Mouse (Mus musculus): ENCODE results near the gene Ints2. TPM values are rescaled to one million over a fixed set of nuclear protein-coding genes. Genes with fewer than 3 reads are reported as not detected.
"Not testable (repeated sequence)": the region's sequence is repeated elsewhere in the genome, so short reads cannot be mapped to it uniquely, and the experiment has no call there.

Ints2 gene
- total RNA-seq, 1 experiment, result 92.9 TPM

- no peaks in the 10 kb centered on the region; a peak in 1 of 4 replicates for H3K4me1 ChIP-seq (ENCODE audit: control insufficient read depth in 2 of 2, insufficient read depth in 2 of 2, low read length in 2 of 2, poor library complexity in 1 of 2)
- TF ChIP-seq ZC3H11A (IDR thresholded peaks at IDR 0.05; ENCODE audit: borderline replicate concordance, low read depth, low read length) (no peak), MAFK (IDR thresholded peaks at IDR 0.05; ENCODE audit: insufficient read depth, low read depth, low read length) (no peak), CHD2 (IDR thresholded peaks at IDR 0.05; ENCODE audit: low read depth, low read length) (no peak), HCFC1 (IDR thresholded peaks at IDR 0.05; ENCODE audit: borderline replicate concordance, insufficient read depth, low read length) (no peak), ZNF384 (IDR thresholded peaks at IDR 0.05; ENCODE audit: low read depth, low read length) (no peak)
- in situ Hi-C loops (cut with MboI; ENCODE audit: low sequenced_read_pairs in 2 of 2, unreplicated experiment in 2 of 2), result no loop called here
- H3K36me3 ChIP-seq (ENCODE audit: control insufficient read depth, insufficient read depth, low read length, poor library complexity, severe bottlenecking), result peaks cover 14% of the 10 kb centered on the region
- peak overlapping the region; percentile 92 for H3K9ac ChIP-seq (ENCODE audit: insufficient read depth, low read depth, low read length, poor library complexity, severe bottlenecking)
- H3K9me3 ChIP-seq (ENCODE audit: control insufficient read depth, insufficient read depth, low read depth, low read length), result no peaks in the 10 kb centered on the region
- no peak for DNase-seq (ENCODE audit: low read depth, low spot score)
- H3K4me3 ChIP-seq (ENCODE audit: insufficient read depth in 1 of 2, low read depth in 1 of 2, low read length in 2 of 2, poor library complexity in 1 of 2, severe bottlenecking in 1 of 2), result peak overlapping the region; percentile 85 to 89
- H3K27ac ChIP-seq (ENCODE audit: insufficient read depth, low read depth, low read length, poor library complexity, severe bottlenecking), result peak overlapping the region; percentile 48; the same call in 1 of the 2 replicates
Measured at GRCm38 (mm10) chr11:86200460-86201021, 56.8 kb downstream of the Ints2 start.

- H3K9me3 ChIP-seq (ENCODE audit: control insufficient read depth, insufficient read depth, low read depth, low read length), result no peaks in the 10 kb centered on the region
- peak overlapping the region in 1 of 2 experiments; percentile 89; a peak in 1 of 4 replicates for H3K4me3 ChIP-seq (ENCODE audit: insufficient read depth in 1 of 2, low read depth in 1 of 2, low read length in 2 of 2, poor library complexity in 1 of 2, severe bottlenecking in 1 of 2)
- no peaks in the 10 kb centered on the region; a peak in 1 of 4 replicates for H3K4me1 ChIP-seq (ENCODE audit: control insufficient read depth in 2 of 2, insufficient read depth in 2 of 2, low read length in 2 of 2, poor library complexity in 1 of 2)
- H3K27ac ChIP-seq (ENCODE audit: insufficient read depth, low read depth, low read length, poor library complexity, severe bottlenecking), result no peak overlapping the region
- no peak for TF ChIP-seq HCFC1 (IDR thresholded peaks at IDR 0.05; ENCODE audit: borderline replicate concordance, insufficient read depth, low read length)
- no peak for TF ChIP-seq ZNF384 (IDR thresholded peaks at IDR 0.05; ENCODE audit: low read depth, low read length)
- no peak for TF ChIP-seq ZC3H11A (IDR thresholded peaks at IDR 0.05; ENCODE audit: borderline replicate concordance, low read depth, low read length)
- TF ChIP-seq MAFK (IDR thresholded peaks at IDR 0.05; ENCODE audit: insufficient read depth, low read depth, low read length), result no peak
- TF ChIP-seq CHD2 (IDR thresholded peaks at IDR 0.05; ENCODE audit: low read depth, low read length), result no peak
- in situ Hi-C loops (cut with MboI; ENCODE audit: low sequenced_read_pairs in 2 of 2, unreplicated experiment in 2 of 2), result no loop called here
- DNase-seq (ENCODE audit: low read depth, low spot score), result no peak
- H3K9ac ChIP-seq (ENCODE audit: insufficient read depth, low read depth, low read length, poor library complexity, severe bottlenecking), result no peak overlapping the region
- peaks cover 11% of the 10 kb centered on the region for H3K36me3 ChIP-seq (ENCODE audit: control insufficient read depth, insufficient read depth, low read length, poor library complexity, severe bottlenecking)
Measured at GRCm38 (mm10) chr11:86199733-86200132, 57.6 kb downstream of the Ints2 start.

- H3K9me3 ChIP-seq (ENCODE audit: control insufficient read depth, insufficient read depth, low read depth, low read length); in situ Hi-C loops (cut with MboI; ENCODE audit: low sequenced_read_pairs in 2 of 2, unreplicated experiment in 2 of 2); H3K36me3 ChIP-seq (ENCODE audit: control insufficient read depth, insufficient read depth, low read length, poor library complexity, severe bottlenecking); H3K4me1 ChIP-seq (ENCODE audit: control insufficient read depth in 2 of 2, insufficient read depth in 2 of 2, low read length in 2 of 2, poor library complexity in 1 of 2); DNase-seq (ENCODE audit: low read depth, low spot score); H3K4me3 ChIP-seq (ENCODE audit: insufficient read depth in 1 of 2, low read depth in 1 of 2, low read length in 2 of 2, poor library complexity in 1 of 2, severe bottlenecking in 1 of 2); H3K9ac ChIP-seq (ENCODE audit: insufficient read depth, low read depth, low read length, poor library complexity, severe bottlenecking); H3K27ac ChIP-seq (ENCODE audit: insufficient read depth, low read depth, low read length, poor library complexity, severe bottlenecking): not testable (repeated sequence)
Measured at GRCm38 (mm10) chr11:86185224-86185623, 72.2 kb downstream of the Ints2 start.

- H3K9me3 ChIP-seq (ENCODE audit: control insufficient read depth, insufficient read depth, low read depth, low read length), result no peaks in the 10 kb centered on the region
- no peak overlapping the region for H3K27ac ChIP-seq (ENCODE audit: insufficient read depth, low read depth, low read length, poor library complexity, severe bottlenecking)
- H3K9ac ChIP-seq (ENCODE audit: insufficient read depth, low read depth, low read length, poor library complexity, severe bottlenecking), result no peak overlapping the region
- no peaks in the 10 kb centered on the region for H3K4me1 ChIP-seq (ENCODE audit: control insufficient read depth in 2 of 2, insufficient read depth in 2 of 2, low read length in 2 of 2, poor library complexity in 1 of 2)
- H3K36me3 ChIP-seq (ENCODE audit: control insufficient read depth, insufficient read depth, low read length, poor library complexity, severe bottlenecking), result peaks cover 2% of the 10 kb centered on the region; the same call in 1 of the 2 replicates
- in situ Hi-C loops (cut with MboI; ENCODE audit: low sequenced_read_pairs in 2 of 2, unreplicated experiment in 2 of 2), result no loop called here
- no peak for DNase-seq (ENCODE audit: low read depth, low spot score)
- H3K4me3 ChIP-seq (ENCODE audit: insufficient read depth in 1 of 2, low read depth in 1 of 2, low read length in 2 of 2, poor library complexity in 1 of 2, severe bottlenecking in 1 of 2), result no peak overlapping the region
- TF ChIP-seq MAFK (IDR thresholded peaks at IDR 0.05; ENCODE audit: insufficient read depth, low read depth, low read length), result no peak
- TF ChIP-seq CHD2 (IDR thresholded peaks at IDR 0.05; ENCODE audit: low read depth, low read length), result no peak
- TF ChIP-seq ZC3H11A (IDR thresholded peaks at IDR 0.05; ENCODE audit: borderline replicate concordance, low read depth, low read length), result no peak
- no peak for TF ChIP-seq ZNF384 (IDR thresholded peaks at IDR 0.05; ENCODE audit: low read depth, low read length)
- no peak for TF ChIP-seq HCFC1 (IDR thresholded peaks at IDR 0.05; ENCODE audit: borderline replicate concordance, insufficient read depth, low read length)
Measured at GRCm38 (mm10) chr11:86175833-86176232, 81.5 kb downstream of the Ints2 start.

GRCm38 (mm10) chr11:86174173-86174572 lies 83.2 kb downstream of the Ints2 start:
- Histone ChIP-seq H3K36me3 (ENCODE audit: control insufficient read depth, insufficient read depth, low read length, poor library complexity, severe bottlenecking) (peaks cover 2% of the 10 kb centered on the region; the same call in 1 of the 2 replicates), H3K4me1 (ENCODE audit: control insufficient read depth in 2 of 2, insufficient read depth in 2 of 2, low read length in 2 of 2, poor library complexity in 1 of 2) (no peaks in the 10 kb centered on the region), H3K9ac (ENCODE audit: insufficient read depth, low read depth, low read length, poor library complexity, severe bottlenecking) (no peak overlapping the region), H3K4me3 (ENCODE audit: insufficient read depth in 1 of 2, low read depth in 1 of 2, low read length in 2 of 2, poor library complexity in 1 of 2, severe bottlenecking in 1 of 2) (no peak overlapping the region), H3K9me3 (ENCODE audit: control insufficient read depth, insufficient read depth, low read depth, low read length) (no peaks in the 10 kb centered on the region), H3K27ac (ENCODE audit: insufficient read depth, low read depth, low read length, poor library complexity, severe bottlenecking) (no peak overlapping the region)
- in situ Hi-C loops (cut with MboI; ENCODE audit: low sequenced_read_pairs in 2 of 2, unreplicated experiment in 2 of 2), result loop anchor here in 1 of 2 experiments (5.0 kb wide), 1 partner anchor 322 kb away; the partner anchor contains the start of gene Gm11444
- peak; percentile 20 for DNase-seq (ENCODE audit: low read depth, low spot score)
- TF ChIP-seq ZNF384 (IDR thresholded peaks at IDR 0.05; ENCODE audit: low read depth, low read length) (no peak), MAFK (IDR thresholded peaks at IDR 0.05; ENCODE audit: insufficient read depth, low read depth, low read length) (no peak), CHD2 (IDR thresholded peaks at IDR 0.05; ENCODE audit: low read depth, low read length) (no peak), ZC3H11A (IDR thresholded peaks at IDR 0.05; ENCODE audit: borderline replicate concordance, low read depth, low read length) (peak; percentile 63; the same call in 1 of the 2 replicates)
